Mouse (Mus musculus): Measurements from ENCODE around the gene L3mbtl2.
A peak's percentile ranks its signal among the peaks of the same experiment; 100 is the strongest.
"Not testable (repeated sequence)": the region's sequence is repeated elsewhere in the genome, so short reads cannot be mapped to it uniquely, and the experiment has no call there.

Gene L3mbtl2

GRCm38 (mm10) chr15:81663697-81664561 lies at the start of gene L3mbtl2:
TSS of gene L3mbtl2 (plus strand) at chr15:81663889.
- peak; percentile 75 for DNase-seq (ENCODE audit: extremely low read depth, low read depth)

GRCm38 (mm10) chr15:81649516-81650455 lies 13.9 kb upstream of the L3mbtl2 start:
- DNase-seq (ENCODE audit: extremely low read depth, low read depth) = no peak

GRCm38 (mm10) chr15:81650636-81651035 lies 13.1 kb upstream of the L3mbtl2 start:
- DNase-seq (ENCODE audit: extremely low read depth, low read depth) = no peak

- no peak for DNase-seq (ENCODE audit: extremely low read depth, low read depth)
Measured at GRCm38 (mm10) chr15:81661701-81662100, 2.0 kb upstream of the L3mbtl2 start.

GRCm38 (mm10) chr15:81663281-81663680 lies 408 bp upstream of the L3mbtl2 start:
- no peak for DNase-seq (ENCODE audit: extremely low read depth, low read depth)

GRCm38 (mm10) chr15:81666957-81667356 lies 3.3 kb downstream of the L3mbtl2 start:
- no peak for DNase-seq (ENCODE audit: extremely low read depth, low read depth)

- no peak for DNase-seq (ENCODE audit: extremely low read depth, low read depth)
Measured at GRCm38 (mm10) chr15:81670231-81670640, 6.5 kb downstream of the L3mbtl2 start.

GRCm38 (mm10) chr15:81676637-81677036 lies 12.9 kb downstream of the L3mbtl2 start:
- no peak for DNase-seq (ENCODE audit: extremely low read depth, low read depth)

- DNase-seq (ENCODE audit: extremely low read depth, low read depth) = no peak
Measured at GRCm38 (mm10) chr15:81680301-81680805, 16.7 kb downstream of the L3mbtl2 start.

- DNase-seq (ENCODE audit: extremely low read depth, low read depth) = no peak
Measured at GRCm38 (mm10) chr15:81693366-81693966, 29.8 kb downstream of the L3mbtl2 start.

- DNase-seq (ENCODE audit: extremely low read depth, low read depth) = peak; percentile 26
Measured at GRCm38 (mm10) chr15:81693967-81694881, 30.5 kb downstream of the L3mbtl2 start.

GRCm38 (mm10) chr15:81694891-81695290 lies 31.2 kb downstream of the L3mbtl2 start:
- no peak for DNase-seq (ENCODE audit: extremely low read depth, low read depth)

- DNase-seq (ENCODE audit: extremely low read depth, low read depth) = no peak
Measured at GRCm38 (mm10) chr15:81697175-81697574, 33.5 kb downstream of the L3mbtl2 start, which contains the start of gene Chadl. TSS of gene Chadl (minus strand) at chr15:81697287.

- peak; percentile 41 for DNase-seq (ENCODE audit: extremely low read depth, low read depth)
Measured at GRCm38 (mm10) chr15:81697847-81698246, 34.2 kb downstream of the L3mbtl2 start.

GRCm38 (mm10) chr15:81698532-81698931 lies 34.8 kb downstream of the L3mbtl2 start:
- DNase-seq (ENCODE audit: extremely low read depth, low read depth) = no peak

GRCm38 (mm10) chr15:81700161-81700560 lies 36.5 kb downstream of the L3mbtl2 start:
- peak; percentile 39 for DNase-seq (ENCODE audit: extremely low read depth, low read depth)

GRCm38 (mm10) chr15:81700601-81701000 lies 36.9 kb downstream of the L3mbtl2 start:
- no peak for DNase-seq (ENCODE audit: extremely low read depth, low read depth)

- DNase-seq (ENCODE audit: extremely low read depth, low read depth) = not testable (repeated sequence)
Measured at GRCm38 (mm10) chr15:81701350-81701749, 37.7 kb downstream of the L3mbtl2 start.

GRCm38 (mm10) chr15:81702306-81703093 lies 38.8 kb downstream of the L3mbtl2 start:
- DNase-seq (ENCODE audit: extremely low read depth, low read depth) = no peak
